8 mouse cellular contexts compared by ENCODE assay signal in genomic region chr16:39109383-39110033, GRCm38 (mm10).
A peak's percentile ranks its signal among the peaks of the same experiment; 100 is the strongest.
DNase-seq lines count a peak whose midpoint lies in the region; ATAC-seq lines count a peak whose summit lies in the region.

No protein-coding gene starts in this region.

- 0 out of 2 replicates have a peak overlapping the region, but pooled peaks have one; percentile 3 for H3K4me3 ChIP-seq in heart, embryonic 10.5 days
- peak overlapping the region; percentile 16; the same call in 1 of the 2 replicates for H3K4me3 ChIP-seq in forebrain, embryonic 11.5 days (ENCODE audit: low read depth, low read length)
- peak overlapping the region; percentile 34 for H3K4me3 ChIP-seq in midbrain, embryonic 15.5 days

- peak overlapping the region; percentile 49; the same call in 1 of the 2 replicates for H3K4me2 ChIP-seq in forebrain, embryonic 11.5 days (ENCODE audit: low read depth, low read length, severe bottlenecking)
- H3K4me2 ChIP-seq in midbrain, embryonic 15.5 days: peak overlapping the region; percentile 61

- intact Hi-C loops in left cerebral cortex, postnatal 10 days (cut with DNase I): loop anchor here (10.0 kb wide), 3 partner anchors 195 to 1855 kb away; partner anchors contain the start of gene Lsamp

- no peak overlapping the region for H3K27ac ChIP-seq in heart, embryonic 10.5 days
- no peak overlapping the region for H3K27ac ChIP-seq in forebrain, embryonic 11.5 days (ENCODE audit: low read depth, low read length)
- peak overlapping the region; percentile 78 for H3K27ac ChIP-seq in midbrain, embryonic 15.5 days

- H3K9ac ChIP-seq in forebrain, embryonic 11.5 days (ENCODE audit: low read length): no peak overlapping the region
- H3K9ac ChIP-seq in midbrain, embryonic 15.5 days: peak overlapping the region; percentile 51

- ATAC-seq in forebrain, embryonic 11.5 days (replicated peaks; ENCODE audit: low FRiP score): peak; percentile 71
- peak; percentile 89 for ATAC-seq in midbrain, embryonic 15.5 days (replicated peaks)
- no peak for ATAC-seq in erythroblast, adult 5-6 weeks (replicated peaks; ENCODE audit: low FRiP score, poor library complexity, severe bottlenecking)

- H3K27me3 ChIP-seq in heart, embryonic 10.5 days (ENCODE audit: insufficient read depth, poor library complexity, severe bottlenecking): no peaks in the 10 kb centered on the region
- H3K27me3 ChIP-seq in forebrain, embryonic 11.5 days (ENCODE audit: control insufficient read depth, insufficient read depth, low read length): no peaks in the 10 kb centered on the region
- H3K27me3 ChIP-seq in midbrain, embryonic 15.5 days (replicated peaks): no peaks in the 10 kb centered on the region

- DNase-seq in heart, embryonic 10.5 days (ENCODE audit: low spot score): no peak
- no peak for DNase-seq in heart, adult 8-10 months (ENCODE audit: low spot score)
- DNase-seq in c-Kit-positive CD71-positive TER-119-negative erythroid progenitor cells, embryonic 14.5 days (ENCODE audit: low read depth): peak; percentile 1
- DNase-seq in forebrain, embryonic 11.5 days (ENCODE audit: low spot score): no peak
- peak; percentile 71 for DNase-seq in hindlimb bud, embryonic 11.5 days (ENCODE audit: extremely low spot score, low read depth, low spot score)
- peak; percentile 66 for DNase-seq in left cerebral cortex, postnatal 10 days (ENCODE audit: extremely low spot score in 1 of 2, low spot score in 2 of 2)

- H3K36me3 ChIP-seq in heart, embryonic 10.5 days: no peaks in the 10 kb centered on the region
- H3K36me3 ChIP-seq in forebrain, embryonic 11.5 days (ENCODE audit: control insufficient read depth, insufficient read depth, low read length): no peaks in the 10 kb centered on the region
- H3K36me3 ChIP-seq in midbrain, embryonic 15.5 days (replicated peaks): no peaks in the 10 kb centered on the region

- H3K9me3 ChIP-seq in heart, embryonic 10.5 days: no peaks in the 10 kb centered on the region
- no peaks in the 10 kb centered on the region for H3K9me3 ChIP-seq in forebrain, embryonic 11.5 days (ENCODE audit: control insufficient read depth, low read length)
- H3K9me3 ChIP-seq in midbrain, embryonic 15.5 days: no peaks in the 10 kb centered on the region

- WGBS in heart, embryonic 10.5 days: 46% methylated on average over 15 of the region's 15 CpGs
- 24% methylated on average over 15 of the region's 15 CpGs for WGBS in forebrain, embryonic 11.5 days
- 11% methylated on average over 15 of the region's 15 CpGs for WGBS in midbrain, embryonic 15.5 days

- H3K4me1 ChIP-seq in heart, embryonic 10.5 days: no peaks in the 10 kb centered on the region
- H3K4me1 ChIP-seq in forebrain, embryonic 11.5 days (replicated peaks; ENCODE audit: control insufficient read depth, insufficient read depth, low read length): no peaks in the 10 kb centered on the region
- 0 out of 2 replicates have a peak, but pooled peaks cover 3% of the 10 kb centered on the region for H3K4me1 ChIP-seq in midbrain, embryonic 15.5 days

Comparison
In these comparisons a context has a peak if more than half of its experiments do, and no peak if none do; other contexts are left out.
1. DNase-seq: peak in c-Kit-positive CD71-positive TER-119-negative erythroid progenitor cells, embryonic 14.5 days (single experiment), hindlimb bud, embryonic 11.5 days (single experiment) and left cerebral cortex, postnatal 10 days (2 of 2); none in heart, embryonic 10.5 days (single experiment), heart, adult 8-10 months (single experiment) and forebrain, embryonic 11.5 days (single experiment).
2. Peak in every context shown above with its lines, with median percentiles within 50 percentile points of each other: H3K4me3 ChIP-seq.